Mouse (Mus musculus): ENCODE results near the gene Olfml3. TPM values are rescaled to one million over a fixed set of nuclear protein-coding genes. Genes with fewer than 3 reads are reported as not detected.

Gene Olfml3
- polyA plus RNA-seq, 1 experiment from 2014 or later, result 80.7 TPM

DNA sequence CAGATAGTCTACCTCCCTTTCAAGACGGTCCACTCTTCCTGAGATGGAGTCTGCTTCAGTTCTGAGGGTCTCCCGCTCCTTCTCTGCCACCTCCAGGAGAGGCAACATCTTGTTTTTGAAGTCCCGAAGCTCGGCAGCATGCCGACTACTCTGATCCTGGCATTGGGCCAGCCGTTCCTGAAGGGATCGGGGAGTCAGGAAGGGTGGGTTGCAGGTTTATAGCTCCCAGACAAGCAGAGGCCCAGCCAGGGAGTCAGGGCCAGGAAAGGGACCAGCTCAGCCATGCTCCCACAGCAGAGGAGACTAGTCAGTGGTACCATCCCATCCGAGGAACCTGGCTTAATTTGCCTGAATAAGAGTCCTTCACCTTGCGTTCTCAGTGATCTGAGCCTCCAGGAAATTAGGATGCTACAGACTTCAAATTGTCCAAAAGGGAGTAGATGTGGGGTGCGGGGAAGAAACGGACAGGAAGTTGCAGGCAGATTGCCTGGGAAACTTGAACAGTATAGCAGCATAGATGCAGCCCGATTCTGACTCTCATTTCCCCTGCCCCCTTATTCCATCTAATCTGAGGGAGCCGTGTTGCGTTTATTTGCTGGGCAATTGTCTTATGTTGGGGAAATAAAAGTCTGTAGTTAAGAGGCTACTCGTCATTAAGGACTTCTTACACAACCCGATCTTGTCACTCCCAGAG, 593 bp downstream of the Olfml3 start:
- H3K4me3 ChIP-seq, result peak overlapping the region; percentile 40
- H3K36me3 ChIP-seq, result 0 out of 2 replicates have a peak, but pooled peaks cover 3% of the 10 kb centered on the region
- peaks cover 63% of the 10 kb centered on the region for H3K4me1 ChIP-seq
- H3K27ac ChIP-seq, result peak overlapping the region; percentile 96
- no peak for ATAC-seq (ENCODE audit: borderline replicate concordance, extremely low read depth, low FRiP score, low TSS enrichment)
- no peaks in the 10 kb centered on the region for H3K27me3 ChIP-seq
- H3K4me2 ChIP-seq, result peak overlapping the region; percentile 61
- no peaks in the 10 kb centered on the region for H3K9me3 ChIP-seq
- 19% methylated on average over 16 of the region's 16 CpGs for WGBS
- H3K9ac ChIP-seq, result peak overlapping the region; percentile 43

DNA sequence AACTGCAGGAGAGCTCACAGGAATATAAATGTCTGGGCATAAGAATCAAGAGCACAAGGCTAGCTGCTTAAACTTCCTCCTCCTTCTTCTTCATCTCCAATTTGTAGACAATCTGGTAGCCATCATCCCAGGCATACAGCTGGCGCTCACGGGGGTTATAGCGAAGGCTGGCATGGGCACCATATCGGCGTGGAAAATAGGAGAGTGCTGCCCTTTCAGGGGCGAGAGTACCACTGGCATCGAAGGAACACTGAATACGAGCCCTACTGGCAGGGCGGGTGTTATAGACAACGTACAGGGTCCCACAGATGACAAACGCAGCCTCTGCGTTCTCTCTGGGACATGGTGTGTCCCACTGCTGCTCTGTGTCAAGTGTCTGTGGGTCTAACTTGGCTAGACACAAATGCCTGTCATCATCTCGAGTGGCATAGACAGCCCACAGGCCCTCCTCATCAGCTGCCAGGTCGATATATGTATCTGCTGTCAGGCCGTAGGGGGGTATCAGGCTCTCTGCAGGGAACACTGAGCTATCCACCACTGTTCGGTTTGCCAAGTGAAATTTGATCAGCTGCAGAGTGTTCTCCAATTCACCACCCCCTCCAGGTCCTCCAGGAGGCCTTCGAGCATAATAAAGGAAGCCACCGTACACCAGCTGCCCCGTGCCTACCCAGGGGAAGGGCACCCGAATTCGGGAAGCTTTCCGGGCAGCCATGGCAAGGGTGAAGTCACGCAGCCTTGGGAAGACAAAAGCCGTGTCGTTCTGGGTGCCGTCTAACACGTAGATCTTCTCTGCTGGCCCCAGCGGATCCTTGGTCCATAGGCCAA, 1.8 kb downstream of the Olfml3 start:
- no peaks in the 10 kb centered on the region for H3K36me3 ChIP-seq
- peak overlapping the region; percentile 61 for H3K4me2 ChIP-seq
- H3K4me3 ChIP-seq, result peak overlapping the region; percentile 40
- no peaks in the 10 kb centered on the region for H3K9me3 ChIP-seq
- peaks cover 63% of the 10 kb centered on the region for H3K4me1 ChIP-seq
- H3K27me3 ChIP-seq, result no peaks in the 10 kb centered on the region
- no peak for ATAC-seq (ENCODE audit: borderline replicate concordance, extremely low read depth, low FRiP score, low TSS enrichment)
- peak overlapping the region; percentile 43 for H3K9ac ChIP-seq
- H3K27ac ChIP-seq, result peak overlapping the region; percentile 96
- 50% methylated on average over 28 of the region's 28 CpGs for WGBS

DNA sequence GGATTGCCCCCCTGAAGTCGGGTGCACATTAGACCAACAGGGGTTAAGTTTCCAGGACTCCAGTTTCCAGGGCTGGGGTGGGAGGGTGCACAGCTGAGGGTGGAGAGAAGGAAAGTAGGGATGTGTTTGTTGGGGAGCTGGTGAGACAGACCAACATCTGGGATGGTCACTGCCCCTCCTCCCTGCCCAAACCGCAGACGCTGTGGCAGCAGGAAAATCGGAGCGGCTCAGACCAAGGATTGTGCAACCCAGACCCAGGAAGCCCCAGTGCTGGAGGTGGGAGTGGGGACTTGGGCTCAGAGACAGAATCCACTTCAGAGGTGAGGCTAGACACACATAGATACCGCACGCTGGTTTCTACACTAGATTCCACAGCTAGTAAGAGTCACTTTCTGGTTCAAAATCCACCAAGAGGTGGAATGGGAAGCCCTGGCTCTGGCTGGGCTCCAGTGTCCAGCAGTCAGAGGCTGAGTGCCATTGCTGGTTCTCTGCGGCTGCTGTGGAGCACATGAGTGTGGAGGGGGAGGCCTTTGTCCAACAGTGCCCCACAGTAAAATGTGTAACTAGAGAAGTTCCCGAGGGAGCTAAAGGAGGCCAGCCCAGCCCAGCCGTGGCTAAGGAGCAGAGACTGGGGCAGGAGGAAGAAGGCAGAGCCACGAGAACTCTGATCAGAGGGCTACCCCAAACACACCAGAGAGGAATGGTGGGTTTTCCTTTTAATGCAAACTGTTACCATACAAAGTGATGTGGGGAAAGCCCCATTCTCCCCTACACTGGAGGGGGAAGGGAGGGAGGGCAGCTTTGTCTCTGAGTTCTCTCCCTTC, 2.9 kb downstream of the Olfml3 start:
- peak overlapping the region; percentile 14 for H3K4me3 ChIP-seq
- no peaks in the 10 kb centered on the region for H3K9me3 ChIP-seq
- H3K4me2 ChIP-seq, result peak overlapping the region; percentile 61
- ATAC-seq (ENCODE audit: borderline replicate concordance, extremely low read depth, low FRiP score, low TSS enrichment), result peak; percentile 50
- no peaks in the 10 kb centered on the region for H3K36me3 ChIP-seq
- H3K27me3 ChIP-seq, result no peaks in the 10 kb centered on the region
- WGBS, result 7% methylated on average over 11 of the region's 11 CpGs
- peak overlapping the region; percentile 27 for H3K9ac ChIP-seq
- H3K27ac ChIP-seq, result peak overlapping the region; percentile 96
- H3K4me1 ChIP-seq, result peaks cover 63% of the 10 kb centered on the region

DNA sequence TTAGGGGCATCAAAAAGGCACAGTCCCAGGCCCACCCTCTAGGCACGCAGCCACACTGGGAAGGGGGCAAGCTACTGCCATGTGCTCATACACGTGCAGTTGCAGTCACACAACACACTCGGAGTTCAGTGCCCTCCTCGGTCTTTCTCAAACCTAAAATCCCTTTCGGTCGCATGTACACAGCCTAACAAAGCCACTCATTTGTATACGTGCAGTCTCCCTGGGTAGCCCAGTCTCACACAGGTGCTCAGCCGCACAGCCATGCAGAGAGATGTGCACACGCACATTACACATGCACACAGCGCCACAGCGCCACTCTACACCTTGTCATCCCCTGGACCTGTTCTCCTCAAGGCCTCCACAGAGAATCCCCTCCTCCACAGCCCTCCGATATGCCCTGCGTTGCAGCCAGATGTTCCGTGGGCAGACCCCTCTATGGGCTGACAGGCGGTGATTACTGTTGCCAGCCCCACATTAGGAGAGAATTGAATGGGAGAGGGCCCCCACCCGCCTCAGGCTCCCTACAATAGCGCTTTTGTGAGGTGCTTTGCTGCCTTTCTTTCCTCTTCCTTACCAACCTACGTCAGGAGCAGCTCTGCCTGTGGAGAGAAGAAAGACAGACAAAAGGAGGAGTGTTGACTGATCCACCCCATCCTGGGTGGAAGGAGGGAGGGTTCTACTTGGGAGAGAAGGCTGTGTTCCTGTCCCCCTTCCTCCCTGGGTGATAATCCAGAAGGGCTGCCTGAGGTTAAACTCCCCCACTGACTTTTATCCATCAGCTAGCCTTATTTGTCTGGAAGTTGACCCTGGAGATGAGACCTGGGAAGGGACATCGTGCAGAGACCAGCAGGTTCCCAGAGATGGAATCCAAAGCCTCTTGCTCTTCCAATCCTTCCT, 3.8 kb downstream of the Olfml3 start:
- Histone ChIP-seq H3K4me2 (peak overlapping the region; percentile 61), H3K36me3 (no peaks in the 10 kb centered on the region), H3K27me3 (no peaks in the 10 kb centered on the region), H3K9ac (no peak overlapping the region), H3K9me3 (no peaks in the 10 kb centered on the region), H3K27ac (peak overlapping the region; percentile 96), H3K4me3 (peak overlapping the region; percentile 14), H3K4me1 (peaks cover 63% of the 10 kb centered on the region)
- ATAC-seq (ENCODE audit: borderline replicate concordance, extremely low read depth, low FRiP score, low TSS enrichment), result no peak
- WGBS, result 31% methylated on average over 19 of the region's 19 CpGs

DNA sequence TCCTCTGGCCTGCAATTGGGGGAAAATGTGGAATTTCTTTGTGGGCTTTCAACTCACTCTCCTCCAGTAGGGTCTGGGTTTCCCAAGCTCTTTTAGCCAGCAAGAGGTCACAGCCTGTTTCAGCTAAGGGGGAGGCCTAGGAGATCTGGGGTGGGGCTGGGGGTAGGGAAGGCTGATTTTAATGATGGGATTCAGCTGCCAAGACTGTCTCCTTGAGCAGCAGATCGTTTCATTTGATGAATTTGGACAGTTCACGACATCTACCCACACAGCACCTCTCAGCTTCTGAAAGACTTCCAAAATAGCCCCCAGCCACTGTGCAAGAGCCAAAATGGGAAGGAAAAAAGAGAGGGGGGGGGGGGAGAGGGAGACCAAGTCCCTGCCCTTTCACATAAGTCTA, 4.6 kb downstream of the Olfml3 start:
- peak overlapping the region; percentile 61; the same call in 1 of the 2 replicates for H3K4me2 ChIP-seq
- no peaks in the 10 kb centered on the region for H3K27me3 ChIP-seq
- H3K9ac ChIP-seq, result no peak overlapping the region
- H3K4me1 ChIP-seq, result peaks cover 56% of the 10 kb centered on the region
- H3K9me3 ChIP-seq, result no peaks in the 10 kb centered on the region
- H3K36me3 ChIP-seq, result no peaks in the 10 kb centered on the region
- H3K27ac ChIP-seq, result peak overlapping the region; percentile 96
- peak; percentile 12; the same call in 1 of the 2 replicates for ATAC-seq (ENCODE audit: borderline replicate concordance, extremely low read depth, low FRiP score, low TSS enrichment)
- H3K4me3 ChIP-seq, result no peak overlapping the region
- 16% methylated on average over 2 of the region's 2 CpGs for WGBS

DNA sequence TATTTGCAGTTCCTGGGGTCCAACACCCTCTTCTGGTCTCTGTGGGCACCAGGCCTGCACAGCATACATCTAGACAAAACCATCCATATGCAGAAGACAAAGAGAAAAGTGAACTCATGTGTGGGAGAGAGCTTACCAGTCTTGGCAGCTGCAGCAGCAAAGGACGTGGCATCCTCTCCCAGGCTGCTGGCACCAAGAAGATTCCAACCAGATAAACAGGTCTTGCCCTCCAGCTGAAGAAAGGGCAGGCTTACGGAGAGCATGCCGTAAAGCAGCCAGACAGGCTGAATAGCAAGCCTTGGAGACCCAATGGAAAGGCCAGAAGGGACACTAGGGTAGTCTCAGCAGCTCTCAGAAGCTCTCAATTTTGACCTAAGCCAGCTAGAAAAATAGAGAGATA, 5.7 kb downstream of the Olfml3 start:
- peaks cover 45% of the 10 kb centered on the region for H3K4me1 ChIP-seq
- H3K4me2 ChIP-seq, result no peak overlapping the region
- no peaks in the 10 kb centered on the region for H3K27me3 ChIP-seq
- no peaks in the 10 kb centered on the region for H3K9me3 ChIP-seq
- no peak overlapping the region for H3K9ac ChIP-seq
- WGBS, result 90% methylated on average over 3 of the region's 3 CpGs
- no peak overlapping the region for H3K4me3 ChIP-seq
- no peak for ATAC-seq (ENCODE audit: borderline replicate concordance, extremely low read depth, low FRiP score, low TSS enrichment)
- no peaks in the 10 kb centered on the region for H3K36me3 ChIP-seq
- no peak overlapping the region; the same call in 1 of the 2 replicates for H3K27ac ChIP-seq

DNA sequence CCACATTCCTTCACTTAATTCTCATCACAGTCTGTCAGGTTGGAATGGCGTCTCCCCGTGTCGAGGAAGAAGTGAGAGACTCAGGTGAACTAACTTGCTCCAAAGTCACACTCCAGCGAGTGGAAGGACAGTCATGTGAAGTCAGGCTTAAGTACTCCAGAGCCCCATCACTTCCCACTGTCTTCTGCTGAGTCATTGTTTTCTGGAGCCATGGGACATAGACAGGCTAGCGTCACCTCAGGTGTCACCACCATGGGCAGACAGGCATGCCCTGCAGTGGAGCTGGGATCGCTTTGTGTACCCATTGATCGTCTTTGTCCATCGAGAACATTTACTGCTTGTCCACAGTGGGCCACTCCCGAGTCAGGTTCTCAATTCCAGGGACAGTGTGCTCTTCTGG, 8.0 kb downstream of the Olfml3 start:
- H3K9ac ChIP-seq, result no peak overlapping the region
- H3K27ac ChIP-seq, result no peak overlapping the region
- peaks cover 23% of the 10 kb centered on the region for H3K4me1 ChIP-seq
- no peak overlapping the region for H3K4me2 ChIP-seq
- 82% methylated on average over 9 of the region's 9 CpGs for WGBS
- no peak overlapping the region for H3K4me3 ChIP-seq
- no peaks in the 10 kb centered on the region for H3K36me3 ChIP-seq
- no peaks in the 10 kb centered on the region for H3K9me3 ChIP-seq
- ATAC-seq (ENCODE audit: borderline replicate concordance, extremely low read depth, low FRiP score, low TSS enrichment), result no peak
- H3K27me3 ChIP-seq, result no peaks in the 10 kb centered on the region

DNA sequence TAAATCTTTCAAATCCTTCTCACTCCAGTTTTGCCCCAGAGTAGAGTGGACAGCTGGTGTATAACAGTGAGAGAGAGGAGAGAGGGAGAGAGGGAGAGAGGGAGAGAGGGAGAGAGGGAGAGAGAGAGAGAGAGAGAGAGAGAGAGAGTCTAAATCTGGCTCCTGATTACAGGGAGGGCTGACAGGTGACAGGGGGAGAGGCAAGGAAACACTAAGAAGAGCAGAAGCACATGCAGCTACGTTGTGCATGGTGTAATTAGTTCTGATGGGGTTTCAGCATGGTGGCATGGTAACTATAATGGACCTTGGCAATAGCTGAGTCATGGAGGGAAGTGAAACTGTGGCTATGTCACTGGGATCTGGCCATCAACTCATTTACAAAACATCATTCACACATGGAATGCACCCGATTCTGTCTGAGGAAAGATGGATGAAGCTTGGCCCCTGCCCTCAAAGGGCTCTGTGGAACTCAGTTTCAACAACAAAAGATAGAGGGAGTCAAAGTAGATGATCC, 9.9 kb downstream of the Olfml3 start:
- Histone ChIP-seq H3K27me3 (no peaks in the 10 kb centered on the region), H3K27ac (no peak overlapping the region), H3K4me3 (no peak overlapping the region), H3K4me2 (no peak overlapping the region), H3K36me3 (no peaks in the 10 kb centered on the region), H3K9ac (no peak overlapping the region), H3K4me1 (peaks cover 4% of the 10 kb centered on the region), H3K9me3 (no peaks in the 10 kb centered on the region)
- no peak for ATAC-seq (ENCODE audit: borderline replicate concordance, extremely low read depth, low FRiP score, low TSS enrichment)
- WGBS, result 28% methylated on average over 2 of the region's 2 CpGs

DNA sequence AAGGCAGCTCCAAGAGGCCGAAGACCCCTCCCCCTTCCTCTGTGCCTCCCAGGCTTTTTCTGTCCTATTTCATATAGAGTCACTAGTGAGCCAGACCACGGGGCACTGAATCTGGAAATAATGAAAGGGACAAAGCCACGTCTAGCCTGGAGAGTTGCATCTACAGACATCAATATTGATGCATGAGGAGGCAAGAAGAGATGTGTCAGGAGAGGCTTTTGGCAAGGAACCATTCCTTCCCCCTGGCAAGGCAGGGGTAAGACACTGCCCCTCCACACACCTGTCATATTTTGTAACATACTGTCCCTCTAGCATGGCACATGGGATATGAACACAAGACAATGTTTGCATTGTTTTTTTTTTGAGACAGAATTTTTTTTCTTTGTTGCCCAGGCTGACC, 11.2 kb downstream of the Olfml3 start:
- no peaks in the 10 kb centered on the region for H3K4me1 ChIP-seq

DNA sequence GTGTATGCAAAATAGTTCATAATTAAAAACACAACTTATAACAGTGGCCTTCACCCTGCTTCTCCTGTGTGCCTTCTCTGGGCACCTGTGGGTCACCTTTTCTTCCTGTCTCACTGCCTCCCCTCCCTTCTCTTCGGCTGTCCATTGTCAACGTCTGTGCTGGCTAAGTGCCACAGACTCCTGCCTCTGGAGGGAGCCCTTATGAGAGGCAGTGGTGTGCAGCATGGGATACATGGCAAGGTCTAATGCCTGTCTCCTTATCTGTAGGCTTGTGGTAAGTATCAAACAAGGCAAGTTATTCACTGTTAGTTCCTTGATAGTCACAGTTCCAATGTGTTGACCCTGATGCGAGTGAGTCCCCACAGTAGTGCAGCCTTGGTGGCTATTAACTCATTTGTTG, 13.7 kb downstream of the Olfml3 start:
- no peak overlapping the region for H3K9ac ChIP-seq
- H3K4me1 ChIP-seq, result 0 out of 2 replicates have a peak, but pooled peaks cover 4% of the 10 kb centered on the region
- WGBS, result 44% methylated on average over 3 of the region's 3 CpGs
- H3K4me2 ChIP-seq, result no peak overlapping the region
- H3K27ac ChIP-seq, result no peak overlapping the region
- H3K27me3 ChIP-seq, result no peaks in the 10 kb centered on the region
- no peak for ATAC-seq (ENCODE audit: borderline replicate concordance, extremely low read depth, low FRiP score, low TSS enrichment)
- H3K4me3 ChIP-seq, result no peak overlapping the region
- H3K36me3 ChIP-seq, result no peaks in the 10 kb centered on the region
- no peaks in the 10 kb centered on the region for H3K9me3 ChIP-seq

More for the DNA sequence above, 11.2 kb downstream of the Olfml3 start:
- no peak overlapping the region for H3K4me3 ChIP-seq
- WGBS, result 59% methylated on average over 3 of the region's 3 CpGs
- no peaks in the 10 kb centered on the region for H3K27me3 ChIP-seq
- no peak overlapping the region for H3K9ac ChIP-seq
- no peaks in the 10 kb centered on the region for H3K36me3 ChIP-seq
- H3K4me2 ChIP-seq, result no peak overlapping the region
- no peak overlapping the region for H3K27ac ChIP-seq
- ATAC-seq (ENCODE audit: borderline replicate concordance, extremely low read depth, low FRiP score, low TSS enrichment), result no peak
- no peaks in the 10 kb centered on the region for H3K9me3 ChIP-seq

DNA sequence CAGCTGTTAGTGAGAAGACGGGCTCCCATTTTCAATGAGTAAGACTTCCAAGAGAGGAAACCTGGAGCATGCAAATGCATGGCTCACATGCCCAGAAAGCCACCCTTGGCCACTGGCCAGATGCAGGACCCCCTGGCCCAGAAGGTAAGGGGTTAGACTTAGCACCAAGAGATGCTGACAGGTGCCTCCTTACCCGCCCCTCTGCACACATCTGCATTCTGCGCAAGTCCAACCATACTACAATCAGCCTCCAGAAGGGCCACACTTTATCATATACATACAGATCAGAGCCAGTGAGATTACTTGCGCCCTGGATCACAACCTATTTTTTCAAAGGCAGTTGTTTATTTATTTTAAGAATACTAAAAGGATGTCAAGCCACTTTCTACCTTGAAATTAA, 19.1 kb downstream of the Olfml3 start:
- Histone ChIP-seq H3K36me3 (no peaks in the 10 kb centered on the region), H3K27ac (no peak overlapping the region), H3K4me1 (peaks cover 32% of the 10 kb centered on the region), H3K27me3 (no peaks in the 10 kb centered on the region), H3K4me2 (no peak overlapping the region), H3K9me3 (no peaks in the 10 kb centered on the region), H3K4me3 (no peak overlapping the region), H3K9ac (no peak overlapping the region)
- WGBS, result 71% methylated on average over 4 of the region's 4 CpGs
- no peak for ATAC-seq (ENCODE audit: borderline replicate concordance, extremely low read depth, low FRiP score, low TSS enrichment)
